Mouse (Mus musculus) forebrain, embryonic 15.5 days (tissue): ENCODE results near the gene 2700097O09Rik. TPM values are rescaled to one million over a fixed set of nuclear protein-coding genes. Genes with fewer than 3 reads are reported as not detected.
"Not testable (repeated sequence)": the region's sequence is repeated elsewhere in the genome, so short reads cannot be mapped to it uniquely, and the experiment has no call there.

Experiments
- ATAC-seq: fragments of 200-750 bp; cut with Nextera tagmentation; replicated peaks from 2 replicates; pipeline ENCODE4 v1.8.0; 2017; ENCODE audit warnings: mild to moderate bottlenecking, moderate TSS enrichment, moderate library complexity
- H3K27ac ChIP-seq: fragments of 300-500 bp; sonication (generic); replicated peaks from 2 replicates; pipeline ENCODE4 v1.5.1; 2015; ENCODE audit warnings: mild to moderate bottlenecking, inconsistent platforms
- H3K27me3 ChIP-seq: fragments of 300-500 bp; sonication (generic); 2 replicates; pipeline ENCODE4 v1.6.1; 2015; ENCODE audit warnings: inconsistent platforms
- H3K36me3 ChIP-seq: fragments of 300-500 bp; sonication (generic); 2 replicates; pipeline ENCODE4 v1.6.1; 2015; ENCODE audit warnings: mild to moderate bottlenecking, inconsistent platforms
- H3K4me1 ChIP-seq: fragments of 300-500 bp; sonication (generic); 2 replicates; pipeline ENCODE4 v1.6.1; 2015; ENCODE audit warnings: inconsistent platforms
- H3K4me2 ChIP-seq: fragments of 300-500 bp; sonication (generic); replicated peaks from 2 replicates; pipeline ENCODE4 v1.6.1; 2015; ENCODE audit warnings: mild to moderate bottlenecking, inconsistent platforms
- H3K4me3 ChIP-seq: fragments of 300-500 bp; sonication (generic); 2 replicates; pipeline ENCODE4 v1.5.1; 2015; ENCODE audit warnings: mild to moderate bottlenecking, inconsistent platforms
- H3K9ac ChIP-seq: fragments of 300-500 bp; sonication (generic); replicated peaks from 2 replicates; pipeline ENCODE4 v1.6.1; 2015; ENCODE audit warnings: mild to moderate bottlenecking, inconsistent platforms
- H3K9me3 ChIP-seq: fragments of 300-500 bp; sonication (generic); 2 replicates; pipeline ENCODE4 v1.6.1; 2016; ENCODE audit warnings: inconsistent platforms
- WGBS: fragments of 180-500 bp; shearing (Covaris S2); methylation state at CpG from one replicate; pipeline ENCODE4 v1.1.7; 2015; ENCODE audit warnings: mixed read lengths; 5-methylcytosine and 5-hydroxymethylcytosine counted together
- polyA plus RNA-seq: library from polyadenylated mRNA; unstranded; fragments of >200 nt; fragmentation: Nextera tagmentation; extraction: Ambion mirVana; gene quantifications from 2 replicates; pipeline ENCODE4 v1.2.1, GENCODE M21; 2015

2700097O09Rik gene
- polyA plus RNA-seq, 1 experiment from 2014 or later, result 33.6 TPM

GRCm38 (mm10) chr12:55019421-55019877, 60.5 kb downstream of the 2700097O09Rik start:
- no peak for ATAC-seq
- Histone ChIP-seq H3K4me1 (0 out of 2 replicates have a peak, but pooled peaks cover 3% of the 10 kb centered on the region), H3K4me2 (no peak overlapping the region), H3K27me3 (no peaks in the 10 kb centered on the region), H3K27ac (no peak overlapping the region), H3K9ac (no peak overlapping the region), H3K36me3 (no peaks in the 10 kb centered on the region), H3K4me3 (no peak overlapping the region), H3K9me3 (no peaks in the 10 kb centered on the region)
- 88% methylated on average over 7 of the region's 7 CpGs for WGBS

GRCm38 (mm10) chr12:55017119-55017721, 62.7 kb downstream of the 2700097O09Rik start:
- Histone ChIP-seq H3K4me3 (no peak overlapping the region), H3K9me3 (no peaks in the 10 kb centered on the region), H3K9ac (no peak overlapping the region), H3K27ac (no peak overlapping the region), H3K27me3 (no peaks in the 10 kb centered on the region), H3K36me3 (no peaks in the 10 kb centered on the region), H3K4me2 (no peak overlapping the region), H3K4me1 (0 out of 2 replicates have a peak, but pooled peaks cover 3% of the 10 kb centered on the region)
- ATAC-seq, result no peak
- WGBS, result 47% methylated on average over 9 of the region's 9 CpGs

- 66% methylated on average over 8 of the region's 8 CpGs for WGBS
- H3K27ac ChIP-seq, result no peak overlapping the region
- no peak overlapping the region for H3K4me2 ChIP-seq
- no peak overlapping the region for H3K4me3 ChIP-seq
- H3K27me3 ChIP-seq, result no peaks in the 10 kb centered on the region
- H3K36me3 ChIP-seq, result no peaks in the 10 kb centered on the region
- no peaks in the 10 kb centered on the region for H3K9me3 ChIP-seq
- ATAC-seq, result no peak
- H3K9ac ChIP-seq, result no peak overlapping the region
- H3K4me1 ChIP-seq, result 0 out of 2 replicates have a peak, but pooled peaks cover 3% of the 10 kb centered on the region
Observed at GRCm38 (mm10) chr12:55016339-55017118, 63.4 kb downstream of the 2700097O09Rik start.

GRCm38 (mm10) chr12:55015428-55015827, 64.5 kb downstream of the 2700097O09Rik start:
- Histone ChIP-seq H3K27me3 (no peaks in the 10 kb centered on the region), H3K27ac (no peak overlapping the region), H3K4me3 (no peak overlapping the region), H3K9ac (no peak overlapping the region), H3K9me3 (no peaks in the 10 kb centered on the region), H3K4me2 (no peak overlapping the region), H3K36me3 (no peaks in the 10 kb centered on the region), H3K4me1 (0 out of 2 replicates have a peak, but pooled peaks cover 3% of the 10 kb centered on the region)
- 87% methylated on average over 5 of the region's 5 CpGs for WGBS
- no peak for ATAC-seq

DNA sequence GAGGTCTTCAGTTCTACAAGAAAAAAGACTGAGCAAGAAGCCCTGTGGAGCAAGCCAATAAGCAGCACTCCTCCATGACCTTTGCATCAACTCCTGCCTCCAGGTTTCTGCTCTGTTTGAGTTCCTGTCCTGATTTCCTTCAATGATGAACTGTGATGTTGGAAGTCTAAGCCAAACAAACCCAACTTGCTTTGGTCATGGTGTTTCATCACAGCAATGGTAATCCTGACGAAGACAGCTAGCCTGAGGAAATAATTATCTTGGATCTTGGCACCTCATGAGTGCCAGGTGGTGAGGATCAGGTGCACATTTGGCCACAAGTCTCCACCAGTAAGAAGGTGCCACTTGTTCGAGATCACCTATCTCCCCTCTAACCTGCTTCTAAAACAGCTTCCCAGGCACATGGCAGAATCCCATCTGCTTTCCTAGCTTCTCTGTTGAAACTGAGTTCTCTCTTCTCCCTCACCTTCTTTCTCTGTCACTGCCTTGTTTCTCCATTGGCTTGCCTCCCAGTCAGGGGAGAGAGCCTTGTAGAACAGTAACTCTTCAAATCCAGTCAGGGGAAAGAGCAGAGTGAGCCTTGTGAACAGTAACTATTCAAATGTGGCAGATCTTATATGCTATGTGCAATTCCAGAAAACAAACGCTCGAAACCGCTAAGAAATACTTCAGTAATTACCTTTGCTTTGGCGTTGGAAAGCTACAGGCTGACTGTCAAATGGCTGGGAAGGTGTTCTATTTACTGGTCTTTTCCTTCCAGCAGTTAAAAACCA, 66.1 kb downstream of the 2700097O09Rik start, which contains the start of gene Baz1a:
Gene Baz1a, minus strand, starts transcription at position 723 of the 773 bp plus-strand sequence.
- H3K36me3 ChIP-seq, result no peaks in the 10 kb centered on the region
- no peaks in the 10 kb centered on the region for H3K9me3 ChIP-seq
- 0 out of 2 replicates have a peak, but pooled peaks cover 3% of the 10 kb centered on the region for H3K4me1 ChIP-seq
- H3K27ac ChIP-seq, result no peak within 1 kb of the TSS
- H3K27me3 ChIP-seq, result no peaks in the 10 kb centered on the region
- no peak for ATAC-seq
- no peak within 1 kb of the TSS for H3K4me2 ChIP-seq
- no peak within 1 kb of the TSS for H3K9ac ChIP-seq
- H3K4me3 ChIP-seq, result no peak within 1 kb of the TSS
- 84% methylated on average over 6 of the region's 6 CpGs for WGBS

GRCm38 (mm10) chr12:55013031-55013430, 66.9 kb downstream of the 2700097O09Rik start:
- no peak overlapping the region for H3K4me2 ChIP-seq
- no peaks in the 10 kb centered on the region for H3K27me3 ChIP-seq
- no peaks in the 10 kb centered on the region for H3K9me3 ChIP-seq
- no peak for ATAC-seq
- H3K36me3 ChIP-seq, result no peaks in the 10 kb centered on the region
- 0 out of 2 replicates have a peak, but pooled peaks cover 3% of the 10 kb centered on the region for H3K4me1 ChIP-seq
- H3K4me3 ChIP-seq, result no peak overlapping the region
- 89% methylated on average over 1 of the region's 1 CpGs for WGBS
- no peak overlapping the region for H3K9ac ChIP-seq
- no peak overlapping the region for H3K27ac ChIP-seq

GRCm38 (mm10) chr12:55007361-55008008, 72.4 kb downstream of the 2700097O09Rik start:
- 80% methylated on average over 14 of the region's 14 CpGs for WGBS
- Histone ChIP-seq H3K27ac (no peak overlapping the region), H3K4me2 (no peak overlapping the region), H3K4me3 (no peak overlapping the region), H3K9ac (no peak overlapping the region), H3K9me3 (no peaks in the 10 kb centered on the region), H3K36me3 (no peaks in the 10 kb centered on the region), H3K27me3 (no peaks in the 10 kb centered on the region), H3K4me1 (no peaks in the 10 kb centered on the region)
- ATAC-seq, result no peak

- H3K4me3 ChIP-seq, result no peak overlapping the region
- no peak overlapping the region for H3K27ac ChIP-seq
- no peaks in the 10 kb centered on the region for H3K4me1 ChIP-seq
- H3K27me3 ChIP-seq, result no peaks in the 10 kb centered on the region
- ATAC-seq, result no peak
- H3K4me2 ChIP-seq, result no peak overlapping the region
- H3K9me3 ChIP-seq, result no peaks in the 10 kb centered on the region
- 98% methylated on average over 7 of the region's 7 CpGs for WGBS
- no peaks in the 10 kb centered on the region for H3K36me3 ChIP-seq
- no peak overlapping the region for H3K9ac ChIP-seq
Observed at GRCm38 (mm10) chr12:55006071-55006470, 73.8 kb downstream of the 2700097O09Rik start.

GRCm38 (mm10) chr12:55004396-55004795, 75.5 kb downstream of the 2700097O09Rik start:
- 93% methylated on average over 3 of the region's 3 CpGs for WGBS
- Histone ChIP-seq H3K4me1 (no peaks in the 10 kb centered on the region), H3K9me3 (no peaks in the 10 kb centered on the region), H3K27me3 (no peaks in the 10 kb centered on the region), H3K4me3 (no peak overlapping the region), H3K36me3 (no peaks in the 10 kb centered on the region), H3K27ac (no peak overlapping the region), H3K4me2 (no peak overlapping the region), H3K9ac (no peak overlapping the region)
- no peak for ATAC-seq

GRCm38 (mm10) chr12:55003843-55004242, 76.1 kb downstream of the 2700097O09Rik start:
- Histone ChIP-seq H3K27ac (no peak overlapping the region), H3K4me2 (no peak overlapping the region), H3K9me3 (no peaks in the 10 kb centered on the region), H3K4me3 (no peak overlapping the region), H3K27me3 (no peaks in the 10 kb centered on the region), H3K9ac (no peak overlapping the region), H3K4me1 (no peaks in the 10 kb centered on the region), H3K36me3 (no peaks in the 10 kb centered on the region)
- WGBS, result 89% methylated on average over 5 of the region's 5 CpGs
- ATAC-seq, result no peak

DNA sequence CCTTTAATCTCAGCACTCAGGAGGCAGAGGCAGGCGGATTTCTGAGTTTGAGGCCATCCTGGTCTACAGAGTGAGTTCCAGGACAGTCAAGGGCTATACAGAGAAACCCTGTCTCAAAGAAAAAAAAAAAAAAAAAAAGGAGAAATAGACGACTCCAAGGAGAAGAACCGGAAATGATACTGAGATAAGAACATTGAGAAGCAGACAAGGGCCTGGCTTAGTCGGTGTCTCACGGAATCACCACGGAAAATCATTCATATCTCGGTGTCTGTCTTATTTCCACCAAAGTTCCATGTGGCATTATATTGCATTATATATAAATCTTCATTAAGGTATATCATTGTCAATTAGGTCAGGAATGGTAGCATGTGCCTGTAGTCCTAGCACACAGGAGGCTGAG, 77.4 kb downstream of the 2700097O09Rik start:
- 91% methylated on average over 7 of the region's 7 CpGs for WGBS
- H3K9ac ChIP-seq, H3K36me3 ChIP-seq, H3K27me3 ChIP-seq, H3K9me3 ChIP-seq, H3K4me1 ChIP-seq, ATAC-seq, H3K4me3 ChIP-seq, H3K27ac ChIP-seq, H3K4me2 ChIP-seq: not testable (repeated sequence)
